Mouse (Mus musculus): ENCODE results near the gene Ptf1a. TPM values are rescaled to one million over a fixed set of nuclear protein-coding genes. Genes with fewer than 3 reads are reported as not detected.
A peak's percentile ranks its signal among the peaks of the same experiment; 100 is the strongest.

Gene Ptf1a
- polyA plus RNA-seq, 1 experiment from 2014 or later, result 27.9 TPM

GRCm38 (mm10) chr2:19455228-19455627 is 9.8 kb downstream of the Ptf1a start:
- Histone ChIP-seq H3K27ac (peak overlapping the region; percentile 31; the same call in 1 of the 2 replicates), H3K36me3 (no peaks in the 10 kb centered on the region), H3K27me3 (replicated peaks) (peaks cover 70% of the 10 kb centered on the region), H3K4me2 (no peak overlapping the region), H3K9me3 (no peaks in the 10 kb centered on the region), H3K4me3 (replicated peaks) (no peak overlapping the region), H3K4me1 (peaks cover 3% of the 10 kb centered on the region; the same call in 1 of the 2 replicates), H3K9ac (no peak overlapping the region)
- no peak for ATAC-seq (ENCODE audit: insufficient read depth, low FRiP score, low read depth)
- 8% methylated on average over 5 of the region's 5 CpGs for WGBS

- Histone ChIP-seq H3K4me2 (no peak overlapping the region), H3K4me1 (peaks cover 3% of the 10 kb centered on the region; the same call in 1 of the 2 replicates), H3K4me3 (replicated peaks) (no peak overlapping the region), H3K9me3 (no peaks in the 10 kb centered on the region), H3K27me3 (replicated peaks) (peaks cover 63% of the 10 kb centered on the region), H3K36me3 (no peaks in the 10 kb centered on the region), H3K9ac (no peak overlapping the region), H3K27ac (no peak overlapping the region)
- no peak for ATAC-seq (ENCODE audit: insufficient read depth, low FRiP score, low read depth)
- WGBS, result 16% methylated on average over 10 of the region's 10 CpGs
Observed at GRCm38 (mm10) chr2:19455857-19456482, 10.5 kb downstream of the Ptf1a start.

GRCm38 (mm10) chr2:19458785-19459184 is 13.3 kb downstream of the Ptf1a start:
- H3K9me3 ChIP-seq, result no peaks in the 10 kb centered on the region
- ATAC-seq (ENCODE audit: insufficient read depth, low FRiP score, low read depth), result no peak
- no peaks in the 10 kb centered on the region for H3K36me3 ChIP-seq
- WGBS, result 60% methylated on average over 2 of the region's 2 CpGs
- H3K9ac ChIP-seq, result no peak overlapping the region
- H3K4me2 ChIP-seq, result no peak overlapping the region
- peaks cover 35% of the 10 kb centered on the region for H3K27me3 ChIP-seq (replicated peaks)
- H3K4me1 ChIP-seq, result no peaks in the 10 kb centered on the region
- H3K4me3 ChIP-seq (replicated peaks), result no peak overlapping the region
- no peak overlapping the region for H3K27ac ChIP-seq

GRCm38 (mm10) chr2:19461940-19462339 is 16.5 kb downstream of the Ptf1a start:
- Histone ChIP-seq H3K27ac (no peak overlapping the region), H3K4me1 (no peaks in the 10 kb centered on the region), H3K9me3 (no peaks in the 10 kb centered on the region), H3K4me2 (no peak overlapping the region), H3K9ac (no peak overlapping the region), H3K36me3 (no peaks in the 10 kb centered on the region), H3K4me3 (replicated peaks) (no peak overlapping the region), H3K27me3 (replicated peaks) (peaks cover 6% of the 10 kb centered on the region)
- WGBS, result 43% methylated on average over 2 of the region's 2 CpGs
- ATAC-seq (ENCODE audit: insufficient read depth, low FRiP score, low read depth), result no peak

- Histone ChIP-seq H3K4me3 (replicated peaks) (no peak overlapping the region), H3K9ac (no peak overlapping the region), H3K9me3 (no peaks in the 10 kb centered on the region), H3K27me3 (replicated peaks) (no peaks in the 10 kb centered on the region), H3K36me3 (no peaks in the 10 kb centered on the region), H3K4me1 (no peaks in the 10 kb centered on the region), H3K27ac (no peak overlapping the region), H3K4me2 (no peak overlapping the region)
- 48% methylated on average over 3 of the region's 3 CpGs for WGBS
- ATAC-seq (ENCODE audit: insufficient read depth, low FRiP score, low read depth), result peak; percentile 65; the same call in 1 of the 2 replicates
Observed at GRCm38 (mm10) chr2:19490262-19490661, 44.8 kb downstream of the Ptf1a start.

Other genes starting within 250 kb of the Ptf1a start
- 0.09 and 0.14 TPM in 2 replicates for gene Armc3, start 246.4 kb upstream of the Ptf1a start, polyA plus RNA-seq (2015; fragmentation: Nextera tagmentation; extraction: Ambion mirVana)
- 22.0 and 24.2 TPM in 2 replicates for gene Msrb2, start 74.2 kb upstream of the Ptf1a start, polyA plus RNA-seq (2015; fragmentation: Nextera tagmentation; extraction: Ambion mirVana)
- not detected in 2 replicates for gene 4921504E06Rik, start 108.3 kb downstream of the Ptf1a start, polyA plus RNA-seq (2015; fragmentation: Nextera tagmentation; extraction: Ambion mirVana)
- 1.7 and 2.2 TPM in 2 replicates for gene Otud1, start 212.1 kb downstream of the Ptf1a start, polyA plus RNA-seq (2015; fragmentation: Nextera tagmentation; extraction: Ambion mirVana)